Mouse (Mus musculus): ENCODE results near the gene Tmprss6. TPM values are rescaled to one million over a fixed set of nuclear protein-coding genes. Genes with fewer than 3 reads are reported as not detected.

Gene Tmprss6
- polyA plus RNA-seq, 1 experiment from 2014 or later = 1.0 TPM

GRCm38 (mm10) chr15:78438505-78438904 is 29.9 kb downstream of the Tmprss6 start:
- Histone ChIP-seq H3K36me3 (peaks cover 18% of the 10 kb centered on the region), H3K9ac (no peak overlapping the region), H3K4me1 (peaks cover 47% of the 10 kb centered on the region), H3K27me3 (no peaks in the 10 kb centered on the region), H3K27ac (no peak overlapping the region), H3K4me2 (no peak overlapping the region), H3K9me3 (replicated peaks) (no peaks in the 10 kb centered on the region), H3K4me3 (replicated peaks) (no peak overlapping the region)
- ATAC-seq (replicated peaks; ENCODE audit: low FRiP score) = no peak
- 54% methylated on average over 8 of the region's 8 CpGs for WGBS

GRCm38 (mm10) chr15:78438018-78438394 is 30.4 kb downstream of the Tmprss6 start:
- H3K4me3 ChIP-seq (replicated peaks) = no peak overlapping the region
- 39% methylated on average over 4 of the region's 4 CpGs for WGBS
- no peaks in the 10 kb centered on the region for H3K9me3 ChIP-seq (replicated peaks)
- no peak for ATAC-seq (replicated peaks; ENCODE audit: low FRiP score)
- H3K9ac ChIP-seq = no peak overlapping the region
- peak overlapping the region; percentile 84; the same call in 1 of the 2 replicates for H3K27ac ChIP-seq
- peaks cover 44% of the 10 kb centered on the region for H3K4me1 ChIP-seq
- H3K27me3 ChIP-seq = no peaks in the 10 kb centered on the region
- peaks cover 23% of the 10 kb centered on the region for H3K36me3 ChIP-seq
- peak overlapping the region; percentile 68 for H3K4me2 ChIP-seq

DNA sequence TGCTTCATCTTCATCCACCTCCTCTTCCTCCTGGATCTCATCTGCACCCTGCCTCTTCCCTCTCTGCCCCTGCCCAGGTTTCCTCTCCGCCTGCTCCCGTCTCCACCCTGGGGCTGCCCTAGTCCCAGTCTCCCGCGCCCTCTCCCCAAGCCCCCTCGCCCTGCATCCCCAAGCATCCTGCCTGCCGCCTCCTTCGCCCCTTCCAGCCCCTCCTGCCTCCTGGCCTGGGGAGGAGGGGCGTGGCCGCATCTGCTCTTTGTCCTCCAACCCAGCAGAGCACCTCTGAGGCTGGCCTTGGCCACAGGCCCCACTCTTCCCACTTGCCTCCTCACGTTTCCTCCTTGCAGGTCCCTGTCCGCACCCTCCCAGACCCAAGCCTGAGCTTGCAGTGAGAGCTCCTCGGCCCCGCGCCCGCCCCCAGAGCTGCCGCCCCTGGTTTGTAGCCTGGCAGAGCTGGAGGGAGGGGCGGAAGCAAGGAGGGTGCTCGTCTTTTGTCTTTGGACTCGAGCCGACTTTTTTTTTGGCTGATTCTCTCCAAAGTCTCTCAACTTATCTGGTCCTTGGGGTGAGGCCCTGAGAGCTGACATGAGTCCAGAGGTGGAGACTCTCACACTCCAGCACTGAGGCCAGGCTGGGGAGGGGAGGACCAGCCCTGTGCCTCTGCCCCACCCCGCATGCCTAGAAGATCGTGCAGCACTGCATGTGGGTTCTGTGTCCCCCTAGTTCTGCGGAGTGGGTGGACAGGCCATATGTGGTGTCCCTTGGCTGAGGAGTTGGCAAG is 31.0 kb downstream of the Tmprss6 start:
- Histone ChIP-seq H3K27me3 (no peaks in the 10 kb centered on the region), H3K4me2 (peak overlapping the region; percentile 68), H3K36me3 (peaks cover 26% of the 10 kb centered on the region), H3K4me1 (peaks cover 44% of the 10 kb centered on the region), H3K4me3 (replicated peaks) (peak overlapping the region; percentile 34), H3K27ac (peak overlapping the region; percentile 84), H3K9ac (peak overlapping the region; percentile 26; the same call in 1 of the 2 replicates), H3K9me3 (replicated peaks) (no peaks in the 10 kb centered on the region)
- WGBS = 22% methylated on average over 23 of the region's 23 CpGs
- peak; percentile 20 for ATAC-seq (replicated peaks; ENCODE audit: low FRiP score)

DNA sequence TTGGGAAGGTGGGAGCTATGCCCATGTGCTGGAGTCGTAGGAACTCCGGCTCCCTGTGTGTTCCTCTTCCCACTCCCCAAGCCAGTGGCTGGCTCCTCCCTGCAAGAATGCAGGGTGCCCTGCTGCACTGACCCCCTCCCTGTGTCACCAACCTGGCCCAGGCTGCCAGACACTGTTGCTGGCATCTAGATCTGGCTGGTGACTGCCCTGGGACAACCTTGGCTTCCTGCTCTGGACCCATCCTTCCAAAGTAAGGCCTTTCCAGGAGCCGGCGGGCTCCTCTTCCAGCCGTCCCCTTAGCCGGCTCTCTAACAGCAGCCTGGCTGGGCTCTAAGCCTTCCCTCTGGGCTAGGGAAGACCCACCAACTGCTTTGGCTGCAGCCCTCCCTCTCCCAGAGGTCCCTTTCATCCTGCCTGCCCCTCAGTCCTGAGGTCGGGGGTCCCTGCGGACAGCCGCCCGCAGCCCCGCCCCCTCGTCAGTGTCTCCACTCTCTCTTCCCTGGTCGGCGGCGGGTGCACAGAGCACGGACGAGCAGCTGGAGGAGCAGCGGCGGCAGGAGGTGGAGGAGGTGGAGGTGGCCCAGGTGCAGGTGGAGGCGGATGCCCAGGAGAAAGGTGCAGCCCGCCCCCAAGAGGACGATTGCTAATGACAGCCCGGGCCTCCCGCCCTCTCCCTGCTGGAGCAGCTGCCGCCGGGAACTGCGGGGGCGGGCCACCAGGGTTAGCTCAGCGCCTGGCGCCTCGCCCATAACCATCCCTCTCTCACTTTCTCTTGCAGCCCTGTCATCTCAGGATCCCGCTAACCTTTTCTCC is 31.8 kb downstream of the Tmprss6 start:
- Histone ChIP-seq H3K27ac (peak overlapping the region; percentile 84), H3K9me3 (replicated peaks) (no peaks in the 10 kb centered on the region), H3K27me3 (no peaks in the 10 kb centered on the region), H3K4me2 (peak overlapping the region; percentile 68), H3K4me3 (replicated peaks) (peak overlapping the region; percentile 34), H3K9ac (peak overlapping the region; percentile 26; the same call in 1 of the 2 replicates), H3K36me3 (peaks cover 32% of the 10 kb centered on the region), H3K4me1 (peaks cover 44% of the 10 kb centered on the region)
- ATAC-seq (replicated peaks; ENCODE audit: low FRiP score) = peak; percentile 76
- 6% methylated on average over 31 of the region's 32 CpGs for WGBS

- Histone ChIP-seq H3K27ac (0 out of 2 replicates have a peak overlapping the region, but pooled peaks have one; percentile 77), H3K27me3 (no peaks in the 10 kb centered on the region), H3K4me3 (replicated peaks) (no peak overlapping the region), H3K9ac (no peak overlapping the region), H3K4me2 (no peak overlapping the region), H3K4me1 (peaks cover 52% of the 10 kb centered on the region), H3K9me3 (replicated peaks) (no peaks in the 10 kb centered on the region), H3K36me3 (peaks cover 40% of the 10 kb centered on the region)
- no peak for ATAC-seq (replicated peaks; ENCODE audit: low FRiP score)
- 72% methylated on average over 11 of the region's 11 CpGs for WGBS
These were observed 32.8 kb downstream of the Tmprss6 start for GRCm38 (mm10) chr15:78435681-78436080.

DNA sequence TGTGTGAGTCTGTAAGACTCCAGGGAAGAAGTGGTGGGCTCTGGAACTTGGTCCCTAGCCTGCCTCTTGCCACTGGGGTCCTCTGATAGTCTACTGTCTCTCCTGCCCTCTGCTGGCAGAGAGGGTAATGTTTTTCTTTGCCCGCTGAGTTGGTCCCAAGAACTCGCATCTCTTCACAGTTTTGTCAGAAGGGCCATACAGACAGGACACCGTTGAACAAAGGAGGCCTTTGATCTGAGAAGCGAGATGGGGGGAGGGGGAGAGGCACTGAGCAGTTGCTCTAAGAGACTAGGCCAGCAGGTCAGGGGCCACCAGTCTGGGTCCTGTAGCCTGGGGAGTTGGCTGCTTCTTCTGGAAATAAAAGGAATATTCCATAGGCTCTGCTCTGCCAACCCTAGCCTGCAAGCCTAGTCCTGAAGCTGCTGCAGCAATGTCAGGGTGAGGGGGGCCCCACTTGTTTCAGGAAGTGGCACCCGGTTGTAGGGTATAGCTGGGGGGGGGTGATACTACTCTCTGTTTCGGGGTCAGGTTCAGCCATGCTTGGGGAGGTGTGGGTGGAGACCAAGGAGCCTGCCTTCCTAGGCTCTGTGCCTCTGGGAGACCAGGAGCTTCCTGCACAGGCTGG is 33.4 kb downstream of the Tmprss6 start:
- Histone ChIP-seq H3K4me1 (peaks cover 58% of the 10 kb centered on the region), H3K9ac (no peak overlapping the region), H3K27me3 (no peaks in the 10 kb centered on the region), H3K27ac (no peak overlapping the region), H3K36me3 (peaks cover 40% of the 10 kb centered on the region), H3K4me3 (replicated peaks) (no peak overlapping the region), H3K4me2 (no peak overlapping the region), H3K9me3 (replicated peaks) (no peaks in the 10 kb centered on the region)
- ATAC-seq (replicated peaks; ENCODE audit: low FRiP score) = no peak
- WGBS = 26% methylated on average over 6 of the region's 6 CpGs

DNA sequence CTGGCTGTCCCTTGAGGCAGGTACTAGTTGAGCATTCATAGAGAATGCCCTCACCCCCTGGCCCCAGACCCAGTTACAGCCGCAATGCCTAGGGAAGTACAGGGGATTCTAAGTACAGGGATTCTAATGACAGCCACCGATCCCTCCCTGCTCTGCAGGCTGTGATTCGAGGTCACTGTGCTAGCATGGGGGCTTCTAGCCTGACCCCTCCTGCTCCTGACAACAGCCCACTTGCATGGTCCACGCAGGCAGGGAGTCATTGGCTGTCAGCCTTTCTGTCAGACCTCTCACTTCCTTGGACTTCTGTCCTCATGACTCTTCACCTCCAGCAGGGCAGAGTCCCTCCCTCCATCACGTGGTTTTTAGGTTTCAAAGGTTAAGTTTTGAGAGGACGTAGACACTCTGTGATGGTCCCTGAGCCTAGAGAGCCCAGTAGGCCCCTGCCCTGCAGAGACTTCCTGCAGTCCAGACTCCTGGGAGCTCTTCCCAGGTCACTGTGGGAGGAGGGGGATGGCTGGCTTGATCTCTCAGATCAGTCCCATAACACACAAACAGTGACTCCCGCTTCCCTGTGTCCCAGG is 36.8 kb downstream of the Tmprss6 start:
- peaks cover 53% of the 10 kb centered on the region for H3K4me1 ChIP-seq
- H3K36me3 ChIP-seq = peaks cover 40% of the 10 kb centered on the region
- no peaks in the 10 kb centered on the region for H3K9me3 ChIP-seq (replicated peaks)
- no peak overlapping the region for H3K4me2 ChIP-seq
- ATAC-seq (replicated peaks; ENCODE audit: low FRiP score) = no peak
- 70% methylated on average over 7 of the region's 7 CpGs for WGBS
- H3K9ac ChIP-seq = no peak overlapping the region
- no peak overlapping the region for H3K4me3 ChIP-seq (replicated peaks)
- 0 out of 2 replicates have a peak, but pooled peaks cover 5% of the 10 kb centered on the region for H3K27me3 ChIP-seq
- H3K27ac ChIP-seq = peak overlapping the region; percentile 54; the same call in 1 of the 2 replicates

GRCm38 (mm10) chr15:78430874-78431273 is 37.6 kb downstream of the Tmprss6 start:
- H3K36me3 ChIP-seq = peaks cover 38% of the 10 kb centered on the region
- no peak overlapping the region for H3K27ac ChIP-seq
- 86% methylated on average over 10 of the region's 10 CpGs for WGBS
- 0 out of 2 replicates have a peak overlapping the region, but pooled peaks have one; percentile 86 for H3K4me2 ChIP-seq
- H3K4me1 ChIP-seq = peaks cover 46% of the 10 kb centered on the region
- no peaks in the 10 kb centered on the region for H3K9me3 ChIP-seq (replicated peaks)
- ATAC-seq (replicated peaks; ENCODE audit: low FRiP score) = no peak
- H3K4me3 ChIP-seq (replicated peaks) = no peak overlapping the region
- no peak overlapping the region for H3K9ac ChIP-seq
- H3K27me3 ChIP-seq = 0 out of 2 replicates have a peak, but pooled peaks cover 7% of the 10 kb centered on the region

DNA sequence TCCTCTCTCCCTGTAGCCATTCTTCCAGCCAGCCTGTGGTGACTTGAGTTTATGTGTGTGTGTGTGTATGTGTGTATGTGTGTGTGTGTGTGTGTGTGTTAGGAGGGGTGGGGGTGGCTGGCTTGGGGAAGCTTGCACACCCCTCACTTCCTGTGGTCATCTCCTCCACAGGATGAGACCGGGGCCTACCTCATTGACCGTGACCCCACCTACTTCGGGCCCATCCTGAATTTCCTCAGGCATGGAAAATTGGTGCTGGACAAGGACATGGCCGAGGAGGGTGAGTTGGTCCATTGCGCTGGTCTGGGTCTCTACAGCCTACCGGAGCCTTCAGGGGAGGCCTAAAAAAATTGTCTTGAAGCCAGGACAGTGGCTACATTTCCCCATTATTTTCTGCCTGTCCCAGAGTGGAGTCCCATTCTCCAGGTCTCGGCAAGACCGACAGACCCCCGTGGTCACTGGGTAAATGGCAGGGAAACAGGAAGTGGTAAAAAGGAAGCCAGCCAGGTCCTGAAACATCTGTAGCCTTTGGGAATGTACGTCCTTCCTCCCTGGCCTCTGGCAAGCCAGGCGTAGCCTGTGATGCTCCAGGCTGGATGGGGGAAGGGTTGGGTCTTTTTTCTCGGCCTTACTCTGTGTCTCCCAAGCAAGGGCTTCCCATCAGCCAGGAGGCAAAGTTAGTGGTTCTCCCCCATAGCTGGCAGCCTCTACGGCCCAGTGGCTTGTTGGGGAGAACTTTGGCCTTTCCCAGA is 38.4 kb downstream of the Tmprss6 start:
- ATAC-seq (replicated peaks; ENCODE audit: low FRiP score) = no peak
- Histone ChIP-seq H3K36me3 (peaks cover 34% of the 10 kb centered on the region), H3K4me1 (peaks cover 38% of the 10 kb centered on the region), H3K4me2 (peak overlapping the region; percentile 86), H3K27ac (peak overlapping the region; percentile 81), H3K9ac (peak overlapping the region; percentile 61; the same call in 1 of the 2 replicates), H3K9me3 (replicated peaks) (no peaks in the 10 kb centered on the region), H3K27me3 (0 out of 2 replicates have a peak, but pooled peaks cover 7% of the 10 kb centered on the region), H3K4me3 (replicated peaks) (peak overlapping the region; percentile 64)
- WGBS = 62% methylated on average over 13 of the region's 13 CpGs

- 6% methylated on average over 3 of the region's 3 CpGs for WGBS
- peak overlapping the region; percentile 86 for H3K4me2 ChIP-seq
These were observed 39.3 kb downstream of the Tmprss6 start for GRCm38 (mm10) chr15:78429139-78429459.

More at GRCm38 (mm10) chr15:78429139-78429459, 39.3 kb downstream of the Tmprss6 start:
- H3K27ac ChIP-seq = peak overlapping the region; percentile 81
- peak overlapping the region; percentile 61 for H3K9ac ChIP-seq
- peaks cover 31% of the 10 kb centered on the region for H3K4me1 ChIP-seq
- no peak for ATAC-seq (replicated peaks; ENCODE audit: low FRiP score)
- H3K4me3 ChIP-seq (replicated peaks) = peak overlapping the region; percentile 64
- no peaks in the 10 kb centered on the region for H3K9me3 ChIP-seq (replicated peaks)
- H3K36me3 ChIP-seq = peaks cover 28% of the 10 kb centered on the region
- H3K27me3 ChIP-seq = 0 out of 2 replicates have a peak, but pooled peaks cover 7% of the 10 kb centered on the region

Measured in kidney, embryonic 15.5 days (tissue).